Mouse (Mus musculus): Measurements from ENCODE around the gene Gm49322. TPM values are rescaled to one million over a fixed set of nuclear protein-coding genes. Genes with fewer than 3 reads are reported as not detected.

The Gm49322 gene
- polyA plus RNA-seq, 1 experiment from 2014 or later = 2.2 TPM

DNA sequence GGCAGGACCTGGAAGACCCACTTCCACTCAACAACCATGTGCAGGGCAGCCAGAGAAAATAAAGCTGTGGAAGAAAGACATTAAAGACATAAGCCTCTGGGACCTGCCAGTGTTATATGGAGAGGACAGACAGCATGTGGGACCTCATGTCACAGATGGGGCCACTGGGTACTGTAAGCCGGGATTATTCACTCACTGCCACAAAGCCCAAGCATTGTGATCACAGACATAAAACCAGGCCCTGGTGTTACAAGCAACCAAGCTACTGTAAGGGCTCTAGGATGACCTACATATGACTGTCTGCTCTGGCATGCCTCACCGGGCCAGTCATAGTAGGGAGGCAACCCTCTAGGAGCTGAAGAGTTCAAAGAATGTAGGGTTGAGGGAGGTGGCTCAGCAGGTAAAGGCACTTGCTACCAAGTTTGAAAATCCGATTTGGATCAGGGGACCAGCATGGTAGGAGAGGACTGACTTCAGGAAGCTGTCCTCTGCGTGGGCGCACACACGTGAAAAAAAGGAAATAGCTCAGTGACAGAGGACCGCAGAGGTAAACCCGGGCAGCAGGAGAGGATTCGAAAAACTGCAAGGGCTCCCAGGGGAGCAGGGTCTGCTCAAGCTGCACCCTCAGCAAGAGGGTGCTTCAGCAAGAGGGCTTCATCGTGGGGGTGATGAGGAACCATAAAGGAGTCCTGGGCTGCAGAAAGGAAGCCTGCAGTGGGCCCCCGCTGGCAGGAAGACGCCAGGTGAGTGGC, 16.5 kb upstream of the Gm49322 start:
- WGBS = 7% methylated on average over 12 of the region's 12 CpGs
- ATAC-seq (replicated peaks; ENCODE audit: extremely low read depth, insufficient read depth, low FRiP score) = no peak

DNA sequence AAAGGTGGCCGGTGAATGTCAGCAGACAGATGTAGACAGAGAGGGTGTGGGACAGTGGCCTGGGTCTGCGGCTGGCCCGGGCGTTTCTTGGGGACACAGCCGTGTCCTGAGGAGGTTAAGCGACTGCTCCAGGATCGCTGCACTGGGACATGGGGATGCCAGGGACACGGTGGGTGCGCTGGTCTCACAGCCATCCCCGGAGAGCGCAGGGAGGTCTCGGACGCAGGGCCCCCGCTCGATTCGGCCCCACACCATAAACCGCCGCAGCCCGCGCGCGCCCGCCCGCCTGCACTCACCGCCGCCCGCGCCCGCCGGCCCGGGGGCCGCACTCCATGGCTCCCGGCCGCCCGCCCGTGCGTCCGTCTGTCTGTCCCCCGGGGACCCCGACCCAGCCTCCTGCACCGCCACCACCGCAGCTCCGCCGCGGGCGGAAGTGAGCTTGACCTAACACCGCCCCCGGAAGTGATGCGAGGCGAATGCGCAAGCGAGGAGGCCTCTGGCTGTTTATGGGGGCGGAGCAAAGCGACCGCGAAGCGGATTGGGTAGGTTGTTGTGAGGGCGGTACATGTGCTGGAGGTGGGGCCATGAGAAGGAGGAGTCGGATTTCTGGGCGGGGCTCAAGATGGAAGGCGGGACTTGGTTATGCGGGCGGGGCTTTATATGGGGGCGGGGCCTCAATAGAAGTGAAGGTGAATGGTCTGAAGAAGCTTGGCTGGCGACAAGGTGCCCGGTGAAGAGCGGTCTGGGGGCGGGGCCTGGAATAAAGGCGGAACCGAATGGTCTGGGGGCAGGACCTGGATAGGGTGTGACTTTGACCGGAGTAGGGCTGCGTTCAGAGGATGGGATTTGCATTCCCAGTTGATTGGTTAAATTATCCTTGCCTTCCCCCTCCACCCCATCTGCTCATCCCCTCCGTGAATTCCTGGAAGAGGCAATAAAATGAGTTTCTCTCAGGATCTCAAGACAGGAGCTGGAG, 15.7 kb upstream of the Gm49322 start, which contains the start of gene Abhd17a:
TSS of gene Abhd17a (minus strand) at position 463 of the 976 bp plus-strand sequence.
- peak within 1 kb of the TSS; percentile 70 for H3K27ac ChIP-seq (ENCODE audit: low read length)
- peak within 1 kb of the TSS; percentile 90 for H3K9ac ChIP-seq (ENCODE audit: low read length)
- under 1% methylated on average over 73 of the region's 73 CpGs for WGBS
- H3K4me2 ChIP-seq (ENCODE audit: low read depth, low read length) = peak within 1 kb of the TSS; percentile 89
- H3K4me1 ChIP-seq (ENCODE audit: control insufficient read depth, insufficient read depth, low read length) = peaks cover 27% of the 10 kb centered on the region
- H3K4me3 ChIP-seq (ENCODE audit: low read length) = peak within 1 kb of the TSS; percentile 87
- ATAC-seq (replicated peaks; ENCODE audit: extremely low read depth, insufficient read depth, low FRiP score) = peak; percentile 97
- H3K9me3 ChIP-seq (replicated peaks; ENCODE audit: control insufficient read depth, low read length) = no peaks in the 10 kb centered on the region
- peaks cover 5% of the 10 kb centered on the region; the same call in 1 of the 2 replicates for H3K36me3 ChIP-seq (ENCODE audit: control insufficient read depth, insufficient read depth)
- no peaks in the 10 kb centered on the region for H3K27me3 ChIP-seq (ENCODE audit: control insufficient read depth, insufficient read depth, low read length)

More for the DNA sequence above, 16.5 kb upstream of the Gm49322 start:
- Histone ChIP-seq H3K27me3 (ENCODE audit: control insufficient read depth, insufficient read depth, low read length) (no peaks in the 10 kb centered on the region), H3K4me2 (ENCODE audit: low read depth, low read length) (peak overlapping the region; percentile 89), H3K9ac (ENCODE audit: low read length) (peak overlapping the region; percentile 90), H3K27ac (ENCODE audit: low read length) (peak overlapping the region; percentile 13), H3K4me1 (ENCODE audit: control insufficient read depth, insufficient read depth, low read length) (peaks cover 31% of the 10 kb centered on the region), H3K36me3 (ENCODE audit: control insufficient read depth, insufficient read depth) (peaks cover 5% of the 10 kb centered on the region; the same call in 1 of the 2 replicates), H3K4me3 (ENCODE audit: low read length) (peak overlapping the region; percentile 87), H3K9me3 (replicated peaks; ENCODE audit: control insufficient read depth, low read length) (no peaks in the 10 kb centered on the region)

DNA sequence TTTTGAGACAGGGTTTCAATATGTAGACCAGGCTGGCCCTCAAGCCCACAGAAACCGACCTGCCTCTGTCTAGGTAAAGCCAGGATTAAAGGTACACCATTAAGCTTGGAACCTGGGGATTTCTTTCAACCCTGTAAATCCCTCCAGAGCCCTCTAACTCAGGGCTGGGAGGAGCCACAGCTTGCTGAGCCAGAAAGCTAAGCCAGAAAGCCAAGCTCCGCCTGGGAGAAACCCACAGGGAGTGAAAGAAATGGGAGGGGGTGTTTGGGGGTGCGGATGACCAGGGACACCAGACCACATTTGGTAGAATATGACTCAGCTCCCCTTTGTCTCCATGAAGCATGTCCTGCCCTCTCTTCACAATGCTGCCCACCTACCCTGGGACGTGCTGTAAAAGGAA, 9.5 kb upstream of the Gm49322 start:
- no peak overlapping the region for H3K4me2 ChIP-seq (ENCODE audit: low read depth, low read length)
- no peaks in the 10 kb centered on the region for H3K4me1 ChIP-seq (ENCODE audit: control insufficient read depth, insufficient read depth, low read length)
- no peak overlapping the region for H3K27ac ChIP-seq (ENCODE audit: low read length)
- WGBS = 43% methylated on average over 4 of the region's 4 CpGs
- H3K9me3 ChIP-seq (replicated peaks; ENCODE audit: control insufficient read depth, low read length) = no peaks in the 10 kb centered on the region
- ATAC-seq (replicated peaks; ENCODE audit: extremely low read depth, insufficient read depth, low FRiP score) = no peak
- H3K36me3 ChIP-seq (ENCODE audit: control insufficient read depth, insufficient read depth) = no peaks in the 10 kb centered on the region
- no peak overlapping the region for H3K4me3 ChIP-seq (ENCODE audit: low read length)
- H3K9ac ChIP-seq (ENCODE audit: low read length) = no peak overlapping the region
- H3K27me3 ChIP-seq (ENCODE audit: control insufficient read depth, insufficient read depth, low read length) = no peaks in the 10 kb centered on the region

DNA sequence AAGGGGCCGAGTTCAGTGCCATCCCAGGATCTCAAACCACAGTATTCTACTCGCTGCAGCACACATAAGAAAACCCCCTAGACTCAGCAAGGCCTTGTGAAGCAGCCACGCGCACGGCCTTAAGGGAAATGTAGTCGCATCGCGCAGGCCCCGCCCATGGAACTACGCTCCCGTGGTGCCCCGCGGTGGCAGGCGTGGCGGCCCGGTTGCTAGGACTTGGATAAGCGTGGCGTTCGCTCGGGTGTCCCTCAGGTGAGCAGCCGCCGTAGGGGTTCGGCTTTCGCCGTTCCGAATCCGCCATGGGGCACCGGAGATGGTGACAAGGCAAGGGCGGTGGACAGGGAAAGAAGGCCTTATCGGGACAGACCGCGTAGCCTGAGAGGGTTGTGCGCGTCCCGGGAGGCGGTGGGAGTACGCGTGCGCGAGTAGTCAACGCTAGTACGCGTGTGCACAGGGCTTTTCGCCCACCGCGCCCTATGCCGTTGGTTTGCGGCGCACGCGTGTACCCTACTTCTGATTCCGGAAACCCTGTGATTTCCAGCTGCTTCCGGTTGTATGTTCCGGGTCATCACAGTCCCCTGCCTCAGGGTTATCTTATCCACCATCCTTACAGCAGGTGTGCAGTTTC, 3.0 kb upstream of the Gm49322 start, which contains the start of the genes Scamp4 and Adat3:
TSS of gene Scamp4 (plus strand) at position 175 of the 628 bp plus-strand sequence.
TSS of gene Adat3 (plus strand) at position 183 of the 628 bp plus-strand sequence.
- peak; percentile 95 for ATAC-seq (replicated peaks; ENCODE audit: extremely low read depth, insufficient read depth, low FRiP score)
- WGBS = under 1% methylated on average over 54 of the region's 54 CpGs
- H3K27me3 ChIP-seq (ENCODE audit: control insufficient read depth, insufficient read depth, low read length) = no peaks in the 10 kb centered on the region

DNA sequence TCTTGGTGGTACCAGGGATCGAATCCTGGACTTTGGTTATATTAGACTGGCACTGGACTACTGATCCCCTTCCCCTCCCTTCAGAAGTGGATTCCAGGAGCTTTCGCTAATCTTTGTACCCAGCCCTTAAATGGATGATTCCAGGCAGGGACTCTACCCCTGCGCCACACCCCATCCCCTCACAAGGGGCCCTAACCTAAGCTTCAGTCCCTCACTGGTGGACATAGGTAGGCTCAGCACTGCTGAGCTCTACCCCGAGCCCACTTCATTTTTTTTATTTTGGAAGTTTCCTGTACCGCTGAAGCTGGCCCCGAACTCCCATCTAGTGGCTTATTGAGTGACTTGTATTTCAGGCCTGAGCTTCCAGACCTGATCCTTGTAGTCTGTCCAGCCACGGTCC, 2.5 kb upstream of the Gm49322 start:
- Histone ChIP-seq H3K4me3 (ENCODE audit: low read length) (peak overlapping the region; percentile 91), H3K4me2 (ENCODE audit: low read depth, low read length) (peak overlapping the region; percentile 94), H3K9me3 (replicated peaks; ENCODE audit: control insufficient read depth, low read length) (no peaks in the 10 kb centered on the region), H3K27me3 (ENCODE audit: control insufficient read depth, insufficient read depth, low read length) (no peaks in the 10 kb centered on the region), H3K36me3 (ENCODE audit: control insufficient read depth, insufficient read depth) (peaks cover 16% of the 10 kb centered on the region), H3K4me1 (ENCODE audit: control insufficient read depth, insufficient read depth, low read length) (peaks cover 15% of the 10 kb centered on the region), H3K9ac (ENCODE audit: low read length) (peak overlapping the region; percentile 85), H3K27ac (ENCODE audit: low read length) (peak overlapping the region; percentile 82)
- ATAC-seq (replicated peaks; ENCODE audit: extremely low read depth, insufficient read depth, low FRiP score) = no peak
- 27% methylated on average over 7 of the region's 7 CpGs for WGBS

More for the DNA sequence above, 3.0 kb upstream of the Gm49322 start, which contains the start of the genes Scamp4 and Adat3:
- no peaks in the 10 kb centered on the region for H3K9me3 ChIP-seq (replicated peaks; ENCODE audit: control insufficient read depth, low read length)
- peak within 1 kb of the TSS; percentile 94 for H3K4me2 ChIP-seq (ENCODE audit: low read depth, low read length)
- H3K36me3 ChIP-seq (ENCODE audit: control insufficient read depth, insufficient read depth) = peaks cover 16% of the 10 kb centered on the region
- H3K9ac ChIP-seq (ENCODE audit: low read length) = peak within 1 kb of the TSS; percentile 85
- peak within 1 kb of the TSS; percentile 82 for H3K27ac ChIP-seq (ENCODE audit: low read length)
- H3K4me3 ChIP-seq (ENCODE audit: low read length) = peak within 1 kb of the TSS; percentile 91
- peaks cover 15% of the 10 kb centered on the region for H3K4me1 ChIP-seq (ENCODE audit: control insufficient read depth, insufficient read depth, low read length)

DNA sequence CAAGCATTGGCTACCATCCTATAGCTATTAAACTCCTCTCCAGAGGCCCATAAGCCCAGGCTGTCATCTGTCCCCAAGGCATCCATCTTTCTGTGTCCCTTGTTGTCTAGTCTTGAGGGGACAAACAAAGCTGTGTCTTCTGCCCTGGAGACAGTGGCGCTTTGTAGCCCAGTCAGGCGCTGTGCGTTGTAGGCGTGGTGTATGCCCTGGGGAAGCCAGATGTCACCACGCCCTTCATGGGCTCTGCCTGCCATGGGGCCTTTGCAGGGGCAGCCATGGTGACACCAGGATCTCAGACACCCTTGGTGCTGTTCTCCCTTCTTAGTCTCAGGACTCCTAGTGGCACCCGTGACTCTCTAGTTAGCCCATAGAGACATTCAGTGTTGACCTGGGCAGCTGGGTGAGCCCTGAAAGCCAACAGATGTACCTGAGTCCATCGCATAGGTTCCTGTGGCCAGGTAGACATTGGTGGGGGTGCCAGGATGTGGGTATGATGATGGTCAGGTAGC, 1.8 kb upstream of the Gm49322 start:
- Histone ChIP-seq H3K4me3 (ENCODE audit: low read length) (peak overlapping the region; percentile 91; the same call in 1 of the 2 replicates), H3K27ac (ENCODE audit: low read length) (no peak overlapping the region)

DNA sequence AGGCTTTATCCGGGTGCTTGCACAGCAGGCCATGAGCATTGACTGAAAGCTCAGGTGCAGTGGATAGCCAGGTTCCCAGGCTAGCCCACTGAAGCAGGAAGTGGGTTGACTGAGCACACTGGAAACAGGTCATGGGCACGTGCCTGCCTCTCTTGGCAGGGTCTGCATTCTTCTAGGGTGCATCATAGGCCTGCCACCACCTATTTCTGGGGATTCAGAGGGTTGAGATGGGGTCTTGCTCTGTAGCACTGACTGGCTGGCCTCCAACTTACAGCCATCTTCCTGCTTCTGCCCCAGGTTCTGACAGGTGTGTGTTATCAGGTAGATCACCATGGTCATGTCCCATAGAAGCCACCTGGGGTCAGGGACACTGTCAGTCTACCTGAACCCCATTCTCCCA, 833 bp upstream of the Gm49322 start:
- Histone ChIP-seq H3K9me3 (replicated peaks; ENCODE audit: control insufficient read depth, low read length) (no peaks in the 10 kb centered on the region), H3K4me1 (ENCODE audit: control insufficient read depth, insufficient read depth, low read length) (peaks cover 15% of the 10 kb centered on the region), H3K36me3 (ENCODE audit: control insufficient read depth, insufficient read depth) (peaks cover 23% of the 10 kb centered on the region), H3K27ac (ENCODE audit: low read length) (no peak overlapping the region), H3K4me3 (ENCODE audit: low read length) (no peak overlapping the region), H3K9ac (ENCODE audit: low read length) (no peak overlapping the region), H3K4me2 (ENCODE audit: low read depth, low read length) (no peak overlapping the region), H3K27me3 (ENCODE audit: control insufficient read depth, insufficient read depth, low read length) (no peaks in the 10 kb centered on the region)
- no peak for ATAC-seq (replicated peaks; ENCODE audit: extremely low read depth, insufficient read depth, low FRiP score)
- 79% methylated on average over 2 of the region's 2 CpGs for WGBS

More for the DNA sequence above, 1.8 kb upstream of the Gm49322 start:
- H3K27me3 ChIP-seq (ENCODE audit: control insufficient read depth, insufficient read depth, low read length) = no peaks in the 10 kb centered on the region
- H3K9ac ChIP-seq (ENCODE audit: low read length) = peak overlapping the region; percentile 85; the same call in 1 of the 2 replicates
- peaks cover 15% of the 10 kb centered on the region for H3K4me1 ChIP-seq (ENCODE audit: control insufficient read depth, insufficient read depth, low read length)
- peak overlapping the region; percentile 94 for H3K4me2 ChIP-seq (ENCODE audit: low read depth, low read length)
- peaks cover 20% of the 10 kb centered on the region for H3K36me3 ChIP-seq (ENCODE audit: control insufficient read depth, insufficient read depth)
- ATAC-seq (replicated peaks; ENCODE audit: extremely low read depth, insufficient read depth, low FRiP score) = no peak
- WGBS = 92% methylated on average over 7 of the region's 7 CpGs
- no peaks in the 10 kb centered on the region for H3K9me3 ChIP-seq (replicated peaks; ENCODE audit: control insufficient read depth, low read length)

DNA sequence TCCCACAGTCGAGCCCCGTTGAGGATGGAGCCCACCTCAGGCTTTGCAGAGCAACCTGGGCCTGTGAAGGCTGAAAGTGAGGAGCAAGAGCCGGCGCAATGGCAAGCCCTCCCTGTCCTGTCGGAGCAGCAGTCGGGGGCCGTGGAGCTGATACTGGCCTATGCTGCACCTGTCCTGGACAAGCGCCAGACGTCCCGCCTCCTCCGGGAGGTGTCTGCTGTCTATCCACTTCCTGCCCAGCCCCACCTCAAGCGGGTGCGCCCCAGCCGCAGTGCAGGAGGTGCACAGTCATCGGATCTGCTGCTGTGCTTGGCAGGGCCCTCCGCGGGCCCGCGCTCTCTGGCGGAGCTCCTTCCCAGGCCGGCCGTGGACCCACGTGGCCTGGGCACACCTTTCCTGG, 485 bp downstream of the Gm49322 start:
- Histone ChIP-seq H3K27ac (ENCODE audit: low read length) (no peak overlapping the region), H3K4me2 (ENCODE audit: low read depth, low read length) (no peak overlapping the region), H3K9ac (ENCODE audit: low read length) (no peak overlapping the region), H3K4me3 (ENCODE audit: low read length) (no peak overlapping the region), H3K9me3 (replicated peaks; ENCODE audit: control insufficient read depth, low read length) (no peaks in the 10 kb centered on the region), H3K4me1 (ENCODE audit: control insufficient read depth, insufficient read depth, low read length) (peaks cover 15% of the 10 kb centered on the region), H3K27me3 (ENCODE audit: control insufficient read depth, insufficient read depth, low read length) (no peaks in the 10 kb centered on the region), H3K36me3 (ENCODE audit: control insufficient read depth, insufficient read depth) (peaks cover 23% of the 10 kb centered on the region)
- WGBS = 90% methylated on average over 23 of the region's 23 CpGs
- no peak for ATAC-seq (replicated peaks; ENCODE audit: extremely low read depth, insufficient read depth, low FRiP score)
